Comparison of ENCODE assay signal across 8 mouse cellular contexts in genomic region chr6:119107856-119108465, GRCm38 (mm10).
DNase-seq lines count a peak whose midpoint lies in the region; ATAC-seq lines count a peak whose summit lies in the region.

No protein-coding gene starts in this region.

- peaks cover 66% of the 10 kb centered on the region for H3K27me3 ChIP-seq in embryonic facial prominence, embryonic 10.5 days (replicated peaks; ENCODE audit: low read depth, poor library complexity, severe bottlenecking)
- peaks cover 23% of the 10 kb centered on the region for H3K27me3 ChIP-seq in hindbrain, embryonic 13.5 days
- peaks cover 95% of the 10 kb centered on the region for H3K27me3 ChIP-seq in liver, embryonic 15.5 days
- H3K27me3 ChIP-seq in stomach, embryonic 15.5 days (replicated peaks): peaks cover 43% of the 10 kb centered on the region

- ATAC-seq in hindbrain, embryonic 13.5 days (ENCODE audit: low FRiP score): peak; percentile 20
- no peak for ATAC-seq in liver, embryonic 15.5 days (ENCODE audit: insufficient read depth)
- no peak for ATAC-seq in stomach, embryonic 15.5 days (ENCODE audit: insufficient read depth, low FRiP score, low read depth)

- WGBS in embryonic facial prominence, embryonic 10.5 days: 2% methylated on average over 58 of the region's 58 CpGs
- under 1% methylated on average over 58 of the region's 58 CpGs for WGBS in hindbrain, embryonic 13.5 days
- under 1% methylated on average over 58 of the region's 58 CpGs for WGBS in liver, embryonic 15.5 days (ENCODE audit: insufficient replicate concordance)
- WGBS in stomach, embryonic 15.5 days: under 1% methylated on average over 58 of the region's 58 CpGs

- peak overlapping the region; percentile 79 for H3K4me3 ChIP-seq in embryonic facial prominence, embryonic 10.5 days
- H3K4me3 ChIP-seq in hindbrain, embryonic 13.5 days: peak overlapping the region; percentile 77
- peak overlapping the region; percentile 50 for H3K4me3 ChIP-seq in liver, embryonic 15.5 days (replicated peaks)
- peak overlapping the region; percentile 63 for H3K4me3 ChIP-seq in stomach, embryonic 15.5 days (replicated peaks)

- peak overlapping the region; percentile 91 for H3K9ac ChIP-seq in hindbrain, embryonic 13.5 days
- H3K9ac ChIP-seq in liver, embryonic 15.5 days: no peak overlapping the region
- H3K9ac ChIP-seq in stomach, embryonic 15.5 days: peak overlapping the region; percentile 56; the same call in 1 of the 2 replicates

- H3K4me1 ChIP-seq in embryonic facial prominence, embryonic 10.5 days: peaks cover 48% of the 10 kb centered on the region
- H3K4me1 ChIP-seq in hindbrain, embryonic 13.5 days (replicated peaks): peaks cover 47% of the 10 kb centered on the region
- peaks cover 17% of the 10 kb centered on the region for H3K4me1 ChIP-seq in liver, embryonic 15.5 days (replicated peaks)
- H3K4me1 ChIP-seq in stomach, embryonic 15.5 days: no peaks in the 10 kb centered on the region; the same call in 1 of the 2 replicates

- peak; percentile 28 to 52 for DNase-seq in layer of hippocampus, postnatal 14 days (ENCODE audit: low spot score in 2 of 2)
- DNase-seq in layer of hippocampus, adult 8-10 months (ENCODE audit: low spot score in 2 of 2): no peak
- peak; percentile 48 for DNase-seq in ZHBTc4 (ENCODE audit: low read depth, low spot score)
- no peak for DNase-seq in embryonic facial prominence, embryonic 10.5 days (ENCODE audit: low spot score)
- DNase-seq in adipocyte (ENCODE audit: low spot score): no peak

- H3K4me2 ChIP-seq in hindbrain, embryonic 13.5 days: peak overlapping the region; percentile 82
- peak overlapping the region; percentile 76 for H3K4me2 ChIP-seq in liver, embryonic 15.5 days
- H3K4me2 ChIP-seq in stomach, embryonic 15.5 days: peak overlapping the region; percentile 95

- H3K36me3 ChIP-seq in embryonic facial prominence, embryonic 10.5 days (replicated peaks): no peaks in the 10 kb centered on the region
- H3K36me3 ChIP-seq in hindbrain, embryonic 13.5 days: no peaks in the 10 kb centered on the region
- no peaks in the 10 kb centered on the region for H3K36me3 ChIP-seq in liver, embryonic 15.5 days (replicated peaks)
- H3K36me3 ChIP-seq in stomach, embryonic 15.5 days: no peaks in the 10 kb centered on the region

- H3K27ac ChIP-seq in embryonic facial prominence, embryonic 10.5 days (replicated peaks): peak overlapping the region; percentile 90
- peak overlapping the region; percentile 96 for H3K27ac ChIP-seq in hindbrain, embryonic 13.5 days
- no peak overlapping the region for H3K27ac ChIP-seq in liver, embryonic 15.5 days (replicated peaks)
- H3K27ac ChIP-seq in stomach, embryonic 15.5 days: peak overlapping the region; percentile 82

- H3K9me3 ChIP-seq in embryonic facial prominence, embryonic 10.5 days: no peaks in the 10 kb centered on the region
- no peaks in the 10 kb centered on the region for H3K9me3 ChIP-seq in hindbrain, embryonic 13.5 days
- H3K9me3 ChIP-seq in liver, embryonic 15.5 days (replicated peaks): no peaks in the 10 kb centered on the region
- no peaks in the 10 kb centered on the region for H3K9me3 ChIP-seq in stomach, embryonic 15.5 days

Comparison
In these comparisons a context has a peak if more than half of its experiments do, and no peak if none do; other contexts are left out.
1. DNase-seq: peak in layer of hippocampus, postnatal 14 days (2 of 2) and ZHBTc4 (single experiment); none in layer of hippocampus, adult 8-10 months (0 of 2), embryonic facial prominence, embryonic 10.5 days (single experiment) and adipocyte (single experiment).
2. Peak in every context shown above with its lines, with median percentiles within 50 percentile points of each other: H3K4me3 ChIP-seq and H3K4me2 ChIP-seq.